Mouse (Mus musculus) myocyte (in vitro differentiated cells): ENCODE measurements at regions not wholly inside any gene's neighbourhood (a gene's known extent, or its start where the extent isn't known, plus 50 kb on each side); places are given as distances from the start of the nearest gene placed in this dataset.

Experiments used
- H3K27me3 ChIP-seq: one replicate; pipeline ENCODE4 v1.6.1; 2011; ENCODE audit not compliant: control insufficient read depth, insufficient read depth, insufficient read length
- H3K36me3 ChIP-seq: one replicate; pipeline ENCODE4 v1.6.1; 2011; ENCODE audit not compliant: control insufficient read depth, insufficient read depth
- H3K4me2 ChIP-seq: one replicate; pipeline ENCODE4 v1.6.1; 2011; ENCODE audit warnings: low read depth, control low read depth
- H3K4me3 ChIP-seq: one replicate; pipeline ENCODE4 v1.5.1; 2011; ENCODE audit warnings: mild to moderate bottlenecking, control low read depth, moderate library complexity
- H3K79me2 ChIP-seq: one replicate; pipeline ENCODE4 v1.6.1; 2011; ENCODE audit not compliant: control insufficient read depth, insufficient read depth
- H3ac ChIP-seq: one replicate; pipeline ENCODE4 v1.6.1; 2011; ENCODE audit not compliant: control insufficient read depth, insufficient read length
- CEBPB ChIP-seq: IDR thresholded peaks from 2 replicates; pipeline ENCODE4 v1.6.1; 2011; ENCODE audit warnings: mild to moderate bottlenecking, moderate library complexity; ENCODE audit not compliant: poor library complexity, insufficient read depth, severe bottlenecking
- E2F4 ChIP-seq: IDR thresholded peaks from one replicate; pipeline ENCODE4 v1.6.1; 2011; ENCODE audit warnings: mild to moderate bottlenecking, control low read depth, moderate library complexity; ENCODE audit not compliant: insufficient read depth
- MAX ChIP-seq: IDR thresholded peaks from one replicate; pipeline ENCODE4 v1.6.1; 2011; ENCODE audit warnings: low read depth, mild to moderate bottlenecking, control low read depth
- MYOD1 ChIP-seq, 3 experiments: IDR thresholded peaks; one replicate each; pipeline ENCODE4 v1.6.1; 2011; ENCODE audit warnings: control low read depth in 2 of 3, low read depth in 2 of 3, mild to moderate bottlenecking in 2 of 3, moderate library complexity in 1 of 3; ENCODE audit not compliant: insufficient read length in 2 of 3, control insufficient read depth in 1 of 3
- MYOG ChIP-seq, 3 experiments: IDR thresholded peaks; one replicate each; pipeline ENCODE4 v1.6.1; 2011; ENCODE audit warnings: control low read depth in 2 of 3, low read depth in 2 of 3, mild to moderate bottlenecking in 2 of 3; ENCODE audit not compliant: insufficient read length in 2 of 3, control insufficient read depth in 1 of 3, insufficient read depth in 1 of 3
- POLR2A ChIP-seq: IDR thresholded peaks from one replicate; pipeline ENCODE4 v1.6.1; 2011; ENCODE audit warnings: low read depth, mild to moderate bottlenecking, control low read depth, moderate library complexity; ENCODE audit not compliant: insufficient read length
- POLR2AphosphoS2 ChIP-seq: IDR thresholded peaks from one replicate; pipeline ENCODE4 v1.6.1; 2011; ENCODE audit warnings: low read depth, control low read depth; ENCODE audit not compliant: insufficient read length
- REST ChIP-seq: IDR thresholded peaks from one replicate; pipeline ENCODE4 v1.6.1; 2011; ENCODE audit warnings: mild to moderate bottlenecking, control low read depth, moderate library complexity; ENCODE audit not compliant: insufficient read depth, insufficient read length
- SRF ChIP-seq: IDR thresholded peaks from one replicate; pipeline ENCODE4 v1.6.1; 2011; ENCODE audit warnings: low read depth; ENCODE audit not compliant: control insufficient read depth, insufficient read length
- TCF12 ChIP-seq: IDR thresholded peaks from one replicate; pipeline ENCODE4 v1.6.1; 2011; ENCODE audit warnings: mild to moderate bottlenecking, control low read depth; ENCODE audit not compliant: poor library complexity, insufficient read depth, severe bottlenecking
- TCF3 ChIP-seq: IDR thresholded peaks from one replicate; pipeline ENCODE4 v1.6.1; 2011; ENCODE audit warnings: low read depth, control low read depth; ENCODE audit not compliant: insufficient read length
- USF1 ChIP-seq: IDR thresholded peaks from one replicate; pipeline ENCODE4 v1.6.1; 2011; ENCODE audit warnings: low read depth, mild to moderate bottlenecking, control low read depth, moderate library complexity

DNA sequence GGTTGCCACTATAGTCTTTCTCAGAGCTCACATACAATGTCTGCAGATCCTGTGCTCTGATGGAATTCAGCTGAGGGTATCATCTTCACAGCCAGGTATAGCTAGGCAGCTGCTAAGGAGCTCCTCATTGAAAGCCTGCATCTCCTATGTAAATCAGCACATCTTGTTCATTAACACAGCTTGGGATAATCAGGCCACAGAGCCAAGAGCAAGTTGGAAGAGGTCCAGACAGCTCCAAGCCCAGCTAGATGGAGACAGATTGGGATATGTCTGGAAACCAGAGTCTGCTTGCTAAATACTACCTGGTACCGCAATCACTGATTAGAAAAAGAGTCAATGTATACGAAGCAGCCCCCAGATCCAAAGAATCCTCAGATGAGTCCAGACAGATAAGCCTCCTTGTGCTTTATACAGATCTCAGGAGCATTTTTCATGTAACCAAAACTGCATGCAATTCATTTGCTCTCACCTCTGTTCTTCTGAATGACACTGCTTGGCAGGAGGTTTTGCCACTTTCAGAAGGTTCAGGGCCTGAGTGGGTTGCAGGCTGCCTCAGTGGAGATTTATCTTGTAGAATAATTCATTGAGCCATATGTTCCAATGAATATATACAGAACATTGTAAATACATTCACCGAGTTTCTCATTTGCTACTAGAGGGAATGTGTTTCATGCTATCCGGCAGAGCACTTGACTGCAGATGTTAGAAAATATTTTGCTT is 485.4 kb downstream of the D3Ertd751e start:
- Histone ChIP-seq H3K27me3 (no peaks in the 10 kb centered on the region), H3K4me3 (no peak overlapping the region), H3K36me3 (no peaks in the 10 kb centered on the region), H3K79me2 (no peaks in the 10 kb centered on the region), H3ac (no peak overlapping the region), H3K4me2 (no peak overlapping the region)
- no peak for TF ChIP-seq CEBPB
- TF ChIP-seq MYOD1 (IDR thresholded peaks at IDR 0.05; ENCODE audit: control insufficient read depth in 1 of 3, insufficient read length in 2 of 3, low read depth in 2 of 3) = no peak
- TF ChIP-seq REST = no peak
- TF ChIP-seq POLR2AphosphoS2 = no peak
- TF ChIP-seq TCF3 = no peak
- TF ChIP-seq TCF12 = no peak
- TF ChIP-seq SRF = no peak
- no peak for TF ChIP-seq MYOG (IDR thresholded peaks at IDR 0.05; ENCODE audit: control insufficient read depth in 1 of 3, insufficient read depth in 1 of 3, insufficient read length in 2 of 3, low read depth in 2 of 3)
- no peak for TF ChIP-seq USF1
- TF ChIP-seq POLR2A = no peak
- TF ChIP-seq E2F4 = no peak
- no peak for TF ChIP-seq MAX

DNA sequence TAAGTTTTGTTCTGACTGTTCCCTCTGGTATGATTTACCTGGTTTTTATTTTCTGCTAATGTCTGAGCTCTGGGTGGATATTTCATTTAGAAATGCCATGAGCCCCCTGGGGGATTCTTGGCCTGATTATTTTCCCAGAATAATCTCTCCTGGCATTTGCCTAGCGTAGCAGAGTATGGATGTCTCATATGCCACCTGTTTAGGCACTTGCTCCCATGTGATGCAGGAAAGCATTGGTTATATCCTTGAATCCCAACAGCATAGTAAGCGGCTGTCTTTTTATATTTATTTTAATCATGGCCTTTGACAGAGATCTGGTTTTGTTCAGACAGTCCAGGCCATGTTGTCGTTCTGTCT is 486.0 kb downstream of the D3Ertd751e start:
- Histone ChIP-seq H3K79me2 (no peaks in the 10 kb centered on the region), H3K27me3 (no peaks in the 10 kb centered on the region), H3K4me3 (no peak overlapping the region), H3K4me2 (no peak overlapping the region), H3ac (no peak overlapping the region), H3K36me3 (no peaks in the 10 kb centered on the region)
- TF ChIP-seq MYOG (IDR thresholded peaks at IDR 0.05; ENCODE audit: control insufficient read depth in 1 of 3, insufficient read depth in 1 of 3, insufficient read length in 2 of 3, low read depth in 2 of 3) (no peak), POLR2A (no peak), TCF12 (no peak), MYOD1 (IDR thresholded peaks at IDR 0.05; ENCODE audit: control insufficient read depth in 1 of 3, insufficient read length in 2 of 3, low read depth in 2 of 3) (no peak)

DNA sequence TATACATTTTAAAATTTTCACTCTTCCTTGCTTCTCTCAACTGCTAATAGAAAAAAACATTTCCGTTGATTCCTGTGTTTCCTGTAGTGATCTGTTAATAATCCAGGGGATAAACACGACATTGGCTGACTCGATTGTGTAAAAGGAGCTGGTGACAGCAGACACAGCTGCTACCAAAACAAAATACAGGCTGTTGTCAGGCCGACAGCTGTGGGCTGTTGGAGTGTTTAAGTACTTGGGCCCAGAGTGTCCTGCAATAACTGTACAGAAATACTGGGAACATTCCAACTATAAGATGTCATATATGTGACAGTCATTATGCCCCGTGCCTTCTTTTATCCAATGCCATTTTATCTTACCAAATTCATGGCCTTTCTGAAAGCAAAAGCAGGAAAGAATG is 489.9 kb downstream of the D3Ertd751e start:
- no peak overlapping the region for H3K4me3 ChIP-seq
- no peaks in the 10 kb centered on the region for H3K36me3 ChIP-seq
- H3ac ChIP-seq = no peak overlapping the region
- no peak overlapping the region for H3K4me2 ChIP-seq
- no peaks in the 10 kb centered on the region for H3K27me3 ChIP-seq
- no peaks in the 10 kb centered on the region for H3K79me2 ChIP-seq
- TF ChIP-seq POLR2AphosphoS2 = no peak
- TF ChIP-seq POLR2A = no peak
- no peak for TF ChIP-seq MAX
- no peak for TF ChIP-seq TCF3
- no peak for TF ChIP-seq REST
- TF ChIP-seq MYOG (IDR thresholded peaks at IDR 0.05; ENCODE audit: control insufficient read depth in 1 of 3, insufficient read depth in 1 of 3, insufficient read length in 2 of 3, low read depth in 2 of 3) = no peak
- TF ChIP-seq E2F4 = no peak
- TF ChIP-seq TCF12 = no peak
- TF ChIP-seq SRF = no peak
- no peak for TF ChIP-seq MYOD1 (IDR thresholded peaks at IDR 0.05; ENCODE audit: control insufficient read depth in 1 of 3, insufficient read length in 2 of 3, low read depth in 2 of 3)
- no peak for TF ChIP-seq CEBPB
- TF ChIP-seq USF1 = no peak

DNA sequence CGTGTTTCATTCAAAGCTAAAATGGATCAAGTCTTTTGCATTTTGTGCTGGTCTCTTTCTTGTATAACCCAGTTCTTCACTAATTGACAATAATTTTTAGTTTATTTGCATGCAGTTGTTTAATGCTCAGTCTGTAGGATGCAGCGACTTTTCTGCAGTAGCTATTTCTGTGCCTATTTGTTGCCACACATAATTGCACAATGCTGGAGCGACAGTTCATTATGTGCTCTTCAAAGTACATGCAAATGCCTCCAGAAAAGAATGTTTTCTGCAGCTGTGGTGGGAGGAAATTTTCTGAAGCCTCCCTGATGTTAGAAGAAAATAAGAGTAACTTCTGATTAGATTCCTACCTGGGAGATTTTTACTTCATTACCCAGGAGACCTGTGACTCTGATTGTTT is 491.3 kb downstream of the D3Ertd751e start:
- no peak overlapping the region for H3K4me2 ChIP-seq
- no peaks in the 10 kb centered on the region for H3K27me3 ChIP-seq
- no peaks in the 10 kb centered on the region for H3K79me2 ChIP-seq
- H3ac ChIP-seq = no peak overlapping the region
- TF ChIP-seq REST = no peak
- no peak for TF ChIP-seq MYOG (IDR thresholded peaks at IDR 0.05; ENCODE audit: control insufficient read depth in 1 of 3, insufficient read depth in 1 of 3, insufficient read length in 2 of 3, low read depth in 2 of 3)
- no peak for TF ChIP-seq TCF12
- TF ChIP-seq MAX = no peak
- no peak for TF ChIP-seq E2F4
- TF ChIP-seq TCF3 = no peak
- TF ChIP-seq SRF = no peak
- no peak for TF ChIP-seq POLR2A
- no peak for TF ChIP-seq POLR2AphosphoS2
- no peak for TF ChIP-seq CEBPB
- no peak for TF ChIP-seq USF1
- no peak for TF ChIP-seq MYOD1 (IDR thresholded peaks at IDR 0.05; ENCODE audit: control insufficient read depth in 1 of 3, insufficient read length in 2 of 3, low read depth in 2 of 3)
- no peak overlapping the region for H3K4me3 ChIP-seq
- H3K36me3 ChIP-seq = no peaks in the 10 kb centered on the region

DNA sequence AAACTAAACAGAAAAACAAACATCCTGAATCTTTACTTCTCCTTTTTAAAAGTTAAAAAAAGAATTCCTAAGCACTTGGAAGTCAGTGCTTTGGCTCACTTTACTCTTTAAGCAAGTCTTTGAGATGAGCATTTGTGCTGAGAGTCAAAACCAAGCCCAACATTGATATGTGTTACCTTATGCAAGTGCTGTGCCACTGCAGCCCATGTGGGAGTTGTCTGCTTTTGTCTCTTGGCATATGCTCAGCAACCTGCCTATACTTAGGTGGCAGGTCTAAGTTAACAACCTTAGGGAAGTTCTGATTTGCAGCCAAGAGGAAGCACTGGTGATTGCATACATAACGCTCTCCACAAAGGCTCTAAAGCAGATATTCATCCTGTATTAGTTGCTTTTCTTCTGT is 493.1 kb downstream of the D3Ertd751e start:
- H3K4me2 ChIP-seq = no peak overlapping the region
- TF ChIP-seq TCF12 (no peak), TCF3 (no peak), POLR2AphosphoS2 (no peak), MYOG (IDR thresholded peaks at IDR 0.05; ENCODE audit: control insufficient read depth in 1 of 3, insufficient read depth in 1 of 3, insufficient read length in 2 of 3, low read depth in 2 of 3) (no peak), CEBPB (no peak), SRF (no peak), MAX (no peak), E2F4 (no peak), MYOD1 (IDR thresholded peaks at IDR 0.05; ENCODE audit: control insufficient read depth in 1 of 3, insufficient read length in 2 of 3, low read depth in 2 of 3) (no peak), REST (no peak), USF1 (no peak), POLR2A (no peak)
- no peaks in the 10 kb centered on the region for H3K36me3 ChIP-seq
- H3K79me2 ChIP-seq = no peaks in the 10 kb centered on the region
- H3ac ChIP-seq = no peak overlapping the region
- no peaks in the 10 kb centered on the region for H3K27me3 ChIP-seq
- H3K4me3 ChIP-seq = no peak overlapping the region
